ENCODE assay signal across 8 mouse cellular contexts in genomic region chr7:143008370-143008926, GRCm38 (mm10). TPM values are rescaled to one million over a fixed set of nuclear protein-coding genes. Genes with fewer than 3 reads are reported as not detected.
DNase-seq lines count a peak whose midpoint lies in the region; ATAC-seq lines count a peak whose summit lies in the region.

No protein-coding gene starts in this region.

- peaks cover 67% of the 10 kb centered on the region for H3K4me1 ChIP-seq in liver, embryonic 15.5 days (replicated peaks)
- H3K4me1 ChIP-seq in neural tube, embryonic 13.5 days (replicated peaks): peaks cover 53% of the 10 kb centered on the region

- peaks cover 38% of the 10 kb centered on the region for H3K36me3 ChIP-seq in liver, embryonic 15.5 days (replicated peaks)
- no peaks in the 10 kb centered on the region for H3K36me3 ChIP-seq in neural tube, embryonic 13.5 days

- peak overlapping the region; percentile 82 for H3K4me2 ChIP-seq in liver, embryonic 15.5 days
- H3K4me2 ChIP-seq in neural tube, embryonic 13.5 days: no peak overlapping the region

- H3K9me3 ChIP-seq in liver, embryonic 15.5 days (replicated peaks): no peaks in the 10 kb centered on the region
- H3K9me3 ChIP-seq in neural tube, embryonic 13.5 days: no peaks in the 10 kb centered on the region

- no peaks in the 10 kb centered on the region for H3K27me3 ChIP-seq in liver, embryonic 15.5 days
- H3K27me3 ChIP-seq in neural tube, embryonic 13.5 days: no peaks in the 10 kb centered on the region; the same call in 1 of the 2 replicates

- ATAC-seq in CD4-positive, CD25-positive, alpha-beta regulatory T cell, adult 4 months: peak; percentile 64
- no peak for ATAC-seq in liver, embryonic 15.5 days (ENCODE audit: insufficient read depth)
- peak; percentile 41 for ATAC-seq in neural tube, embryonic 13.5 days (ENCODE audit: low read depth)

- DNase-seq in ZHBTc4 (ENCODE audit: low read depth, low spot score): peak; percentile 69
- peak; percentile 86 for DNase-seq in forelimb bud, embryonic 11.5 days (ENCODE audit: low read depth, low spot score)
- DNase-seq in induced T-regulatory cell, adult 2 months (ENCODE audit: low read depth): peak; percentile 92
- DNase-seq in cerebellum, adult 11-12 months: no peak
- no peak for DNase-seq in right cerebral cortex, postnatal 36 days (ENCODE audit: low spot score in 2 of 2)

- peak overlapping the region; percentile 89 for H3K9ac ChIP-seq in liver, embryonic 15.5 days
- H3K9ac ChIP-seq in neural tube, embryonic 13.5 days: no peak overlapping the region

- H3K27ac ChIP-seq in liver, embryonic 15.5 days (replicated peaks): peak overlapping the region; percentile 99
- H3K27ac ChIP-seq in neural tube, embryonic 13.5 days (replicated peaks): peak overlapping the region; percentile 87

- 30% methylated on average over 8 of the region's 8 CpGs for WGBS in liver, embryonic 15.5 days (ENCODE audit: insufficient replicate concordance)
- 45% methylated on average over 8 of the region's 8 CpGs for WGBS in neural tube, embryonic 13.5 days

- peak overlapping the region; percentile 70 for H3K4me3 ChIP-seq in liver, embryonic 15.5 days (replicated peaks)
- H3K4me3 ChIP-seq in neural tube, embryonic 13.5 days: no peak overlapping the region

RNA-seq across cellular contexts. Expression of gene Tspan32, which starts 3.6 kb away (rescaled TPM):
- polyA plus RNA-seq in CD4-positive, CD25-positive, alpha-beta regulatory T cell, adult 4 months (2017; shearing (Covaris generic)): 100 to 1,000 TPM; 672 to 754 TPM
- 80.3 and 82.2 TPM in 2 replicates for polyA plus RNA-seq in liver, embryonic 15.5 days (2015; fragmentation: Nextera tagmentation; extraction: Ambion mirVana)
- 0.36 and 0.85 TPM in 2 replicates for polyA plus RNA-seq in neural tube, embryonic 13.5 days (2015; fragmentation: Nextera tagmentation; extraction: Ambion mirVana)

RNA-seq across cellular contexts. Expression of gene Ascl2, which starts 39.4 kb away (rescaled TPM):
- polyA plus RNA-seq in CD4-positive, CD25-positive, alpha-beta regulatory T cell, adult 4 months (2017; shearing (Covaris generic)): 1 to 10 TPM in 1 of 2 experiments, under 1 TPM in 1; 0.66 to 1.7 TPM
- 0.25 and 0.44 TPM in 2 replicates for polyA plus RNA-seq in liver, embryonic 15.5 days (2015; fragmentation: Nextera tagmentation; extraction: Ambion mirVana)
- 0.55 and 0.98 TPM in 2 replicates for polyA plus RNA-seq in neural tube, embryonic 13.5 days (2015; fragmentation: Nextera tagmentation; extraction: Ambion mirVana)

RNA-seq across cellular contexts. Expression of gene Cd81, which starts 44.1 kb away (rescaled TPM):
- polyA plus RNA-seq in CD4-positive, CD25-positive, alpha-beta regulatory T cell, adult 4 months (2017; shearing (Covaris generic)): 100 to 1,000 TPM; 290 to 354 TPM
- 132 and 141 TPM in 2 replicates for polyA plus RNA-seq in liver, embryonic 15.5 days (2015; fragmentation: Nextera tagmentation; extraction: Ambion mirVana)
- 365 and 369 TPM in 2 replicates for polyA plus RNA-seq in neural tube, embryonic 13.5 days (2015; fragmentation: Nextera tagmentation; extraction: Ambion mirVana)

Comparison
In these comparisons a context has a peak if more than half of its experiments do, and no peak if none do; other contexts are left out.
1. DNase-seq: peak in ZHBTc4 (single experiment), forelimb bud, embryonic 11.5 days (single experiment) and induced T-regulatory cell, adult 2 months (single experiment); none in cerebellum, adult 11-12 months (single experiment) and right cerebral cortex, postnatal 36 days (0 of 2).
2. RNA of gene Tspan32, which starts 3.6 kb away (polyA plus RNA-seq): 672 to 754 TPM in CD4-positive, CD25-positive, alpha-beta regulatory T cell, adult 4 months and 80.3 to 82.2 TPM in liver, embryonic 15.5 days; 0.36 to 0.85 TPM in neural tube, embryonic 13.5 days; every median in the first group is over 10 times any median in the second.